8 mouse cellular contexts compared by ENCODE assay signal in the genomic region with DNA sequence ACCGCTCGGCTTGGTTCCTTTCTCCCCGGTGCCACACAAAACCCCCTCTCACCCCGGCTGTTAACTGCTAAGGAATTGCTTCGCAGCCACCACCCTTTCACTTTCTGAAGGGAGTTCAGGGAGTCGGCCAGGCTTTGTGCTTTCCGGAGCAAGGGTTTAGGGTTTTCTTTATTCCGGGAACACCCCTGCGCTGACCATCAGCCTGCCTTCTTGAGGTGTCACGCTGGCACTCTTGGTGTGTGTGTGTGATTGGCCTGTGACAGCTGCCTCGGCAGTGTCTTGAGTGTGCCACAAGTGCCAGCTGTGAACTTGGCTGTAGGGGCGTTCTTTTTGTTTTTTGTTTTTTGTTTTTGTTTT. TPM values are rescaled to one million over a fixed set of nuclear protein-coding genes. Genes with fewer than 3 reads are reported as not detected.
DNase-seq lines count a peak whose midpoint lies in the region; TF ChIP-seq lines count a peak whose summit lies in the region.

No protein-coding gene starts in this region.

- H3K36me3 ChIP-seq in E14TG2a.4 (ENCODE audit: insufficient read depth, low read length), result no peaks in the 10 kb centered on the region

- H3K4me1 ChIP-seq in E14TG2a.4 (replicated peaks; ENCODE audit: low read depth, low read length), result peaks cover 34% of the 10 kb centered on the region

- peak; percentile 74 for DNase-seq in adipocyte (ENCODE audit: low spot score)
- DNase-seq in embryo, embryonic 11 days, result peak; percentile 68
- peak; percentile 4 to 22 for DNase-seq in heart, adult 9 months (ENCODE audit: low spot score in 2 of 2)
- DNase-seq in kidney, adult 8-10 months, result peak; percentile 18 to 26
- peak; percentile 58 for DNase-seq in lung, postnatal 10 days
- peak; percentile 60 for DNase-seq in retina, postnatal 1 day
- no peak for DNase-seq in layer of hippocampus, adult 8-10 months (ENCODE audit: low spot score in 2 of 2)

- TF ChIP-seq CTCF in E14TG2a.4 (conservative IDR thresholded peaks at IDR 0.05; ENCODE audit: low read length), result no peak

- H3K27me3 ChIP-seq in E14TG2a.4 (ENCODE audit: insufficient read depth, low read length), result peaks cover 2% of the 10 kb centered on the region; the same call in 1 of the 2 replicates

- no peaks in the 10 kb centered on the region for H3K9me3 ChIP-seq in E14TG2a.4 (ENCODE audit: low read length)

- H3K4me3 ChIP-seq in E14TG2a.4 (replicated peaks; ENCODE audit: low read length), result peak overlapping the region; percentile 85

RNA-seq across cellular contexts. Expression of gene Akap9, which starts 0.8 kb away (rescaled TPM):
- total RNA-seq in layer of hippocampus, adult 8-10 months (2022), result 10 to 100 TPM; 55.6 to 74.3 (median 61.6) TPM

RNA-seq across cellular contexts. Expression of gene Mterf1a, which starts 34.9 kb away (rescaled TPM):
- total RNA-seq in layer of hippocampus, adult 8-10 months (2022), result 10 to 100 TPM in 2 of 4 experiments, 1 to 10 TPM in 2; 7.0 to 12.4 (median 10.4) TPM

Comparison
In these comparisons a context has a peak if more than half of its experiments do, and no peak if none do; other contexts are left out.
1. DNase-seq: peak in adipocyte (single experiment), embryo, embryonic 11 days (single experiment), heart, adult 9 months (2 of 2), kidney, adult 8-10 months (2 of 2), lung, postnatal 10 days (single experiment) and retina, postnatal 1 day (single experiment); none in layer of hippocampus, adult 8-10 months (0 of 2).